Mouse (Mus musculus): ENCODE measurements around the gene Rdx. TPM values are rescaled to one million over a fixed set of nuclear protein-coding genes. Genes with fewer than 3 reads are reported as not detected.
A peak's percentile ranks its signal among the peaks of the same experiment; 100 is the strongest.

The Rdx gene
- 141 and 145 TPM in 2 replicates for polyA plus RNA-seq (2014; fragmentation: Nextera tagmentation; extraction: Ambion mirVana)

- 1% methylated on average over 17 of the region's 17 CpGs for WGBS
- peak; percentile 43 for DNase-seq (ENCODE audit: low spot score)
- H3K4me1 ChIP-seq (ENCODE audit: control insufficient read depth, insufficient read depth, low read length) = peaks cover 18% of the 10 kb centered on the region
- peak within 1 kb of the TSS; percentile 70 for H3K4me2 ChIP-seq (ENCODE audit: low read depth, low read length)
- peak; percentile 20; the same call in 1 of the 2 replicates for ATAC-seq (ENCODE audit: low read depth)
- peak within 1 kb of the TSS; percentile 99 for H3K9ac ChIP-seq (ENCODE audit: low read depth, low read length)
- H3K36me3 ChIP-seq (ENCODE audit: control insufficient read depth, insufficient read depth, low read length) = no peaks in the 10 kb centered on the region
- H3K27ac ChIP-seq (replicated peaks; ENCODE audit: low read depth, low read length) = peak within 1 kb of the TSS; percentile 100
- H3K27me3 ChIP-seq (replicated peaks; ENCODE audit: control insufficient read depth, insufficient read depth, low read length) = no peaks in the 10 kb centered on the region
- no peaks in the 10 kb centered on the region for H3K9me3 ChIP-seq (ENCODE audit: control insufficient read depth, low read length)
- peak within 1 kb of the TSS; percentile 97 for H3K4me3 ChIP-seq (ENCODE audit: low read depth, low read length)
Observed at GRCm38 (mm10) chr9:52047129-52047820, at the start of gene Rdx. Gene Rdx (plus strand): TSS chr9:52047173.

DNA sequence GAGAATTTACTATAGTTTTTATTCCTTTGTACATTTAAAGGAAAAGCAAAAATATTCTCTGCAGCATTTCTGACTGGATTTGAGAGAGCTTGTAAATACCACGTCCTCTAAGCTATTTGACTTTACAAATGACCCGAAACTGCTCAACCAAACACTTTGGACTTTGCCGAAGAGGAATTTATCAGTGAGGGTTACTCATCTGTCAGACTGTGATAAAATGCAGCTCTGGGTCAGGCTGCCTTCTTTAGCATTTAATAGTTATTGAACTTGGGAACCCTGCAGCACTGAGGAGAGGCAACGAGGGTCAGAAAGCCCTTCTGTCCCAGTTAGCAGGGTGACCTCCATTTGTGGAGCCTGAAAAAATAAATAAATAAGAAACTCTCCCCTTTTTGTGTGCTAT lies 43.5 kb upstream of the Rdx start:
- no peak overlapping the region for H3K4me3 ChIP-seq (ENCODE audit: low read depth, low read length)
- ATAC-seq (ENCODE audit: low read depth) (no peak), DNase-seq (ENCODE audit: low spot score) (no peak)
- H3K27ac ChIP-seq (replicated peaks; ENCODE audit: low read depth, low read length) = no peak overlapping the region
- no peak overlapping the region for H3K9ac ChIP-seq (ENCODE audit: low read depth, low read length)
- WGBS = 70% methylated on average over 4 of the region's 4 CpGs
- H3K36me3 ChIP-seq (ENCODE audit: control insufficient read depth, insufficient read depth, low read length) = no peaks in the 10 kb centered on the region
- H3K27me3 ChIP-seq (replicated peaks; ENCODE audit: control insufficient read depth, insufficient read depth, low read length) = no peaks in the 10 kb centered on the region
- no peaks in the 10 kb centered on the region for H3K4me1 ChIP-seq (ENCODE audit: control insufficient read depth, insufficient read depth, low read length)
- H3K4me2 ChIP-seq (ENCODE audit: low read depth, low read length) = no peak overlapping the region
- H3K9me3 ChIP-seq (ENCODE audit: control insufficient read depth, low read length) = peaks cover 6% of the 10 kb centered on the region; the same call in 1 of the 2 replicates

DNA sequence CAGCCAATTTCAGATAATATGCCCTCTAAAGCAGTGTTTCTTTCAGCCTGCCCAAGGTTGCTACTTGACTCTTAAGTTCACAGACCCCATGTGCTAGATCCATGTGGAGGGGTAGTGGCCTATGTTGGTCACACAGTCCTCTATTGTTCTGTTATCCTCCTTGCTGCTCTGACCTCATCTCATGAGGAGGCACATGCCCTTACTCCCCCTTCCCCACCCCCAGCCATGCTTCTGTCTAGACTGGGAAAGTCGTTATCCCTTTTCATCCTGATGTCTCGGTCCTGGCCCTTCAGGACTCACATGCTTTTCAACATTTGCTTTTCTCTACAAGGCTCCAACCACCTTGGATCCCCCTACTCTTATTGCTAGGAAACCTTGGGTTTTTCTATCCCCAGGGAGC lies 39.6 kb upstream of the Rdx start:
- H3K4me3 ChIP-seq (ENCODE audit: low read depth, low read length) = no peak overlapping the region
- DNase-seq (ENCODE audit: low spot score) (no peak), ATAC-seq (ENCODE audit: low read depth) (no peak)
- no peaks in the 10 kb centered on the region for H3K27me3 ChIP-seq (replicated peaks; ENCODE audit: control insufficient read depth, insufficient read depth, low read length)
- WGBS = 28% methylated on average over 2 of the region's 2 CpGs
- H3K27ac ChIP-seq (replicated peaks; ENCODE audit: low read depth, low read length) = no peak overlapping the region
- H3K9ac ChIP-seq (ENCODE audit: low read depth, low read length) = no peak overlapping the region
- no peaks in the 10 kb centered on the region for H3K9me3 ChIP-seq (ENCODE audit: control insufficient read depth, low read length)
- no peaks in the 10 kb centered on the region for H3K36me3 ChIP-seq (ENCODE audit: control insufficient read depth, insufficient read depth, low read length)
- H3K4me2 ChIP-seq (ENCODE audit: low read depth, low read length) = no peak overlapping the region
- H3K4me1 ChIP-seq (ENCODE audit: control insufficient read depth, insufficient read depth, low read length) = no peaks in the 10 kb centered on the region

- no peaks in the 10 kb centered on the region for H3K27me3 ChIP-seq (replicated peaks; ENCODE audit: control insufficient read depth, insufficient read depth, low read length)
- H3K36me3 ChIP-seq (ENCODE audit: control insufficient read depth, insufficient read depth, low read length) = no peaks in the 10 kb centered on the region
- DNase-seq (ENCODE audit: low spot score) = no peak
- no peak overlapping the region for H3K4me2 ChIP-seq (ENCODE audit: low read depth, low read length)
- H3K9ac ChIP-seq (ENCODE audit: low read depth, low read length) = no peak overlapping the region
- no peak for ATAC-seq (ENCODE audit: low read depth)
- no peak overlapping the region for H3K27ac ChIP-seq (replicated peaks; ENCODE audit: low read depth, low read length)
- H3K4me1 ChIP-seq (ENCODE audit: control insufficient read depth, insufficient read depth, low read length) = no peaks in the 10 kb centered on the region
- H3K9me3 ChIP-seq (ENCODE audit: control insufficient read depth, low read length) = no peaks in the 10 kb centered on the region
- WGBS = 72% methylated on average over 1 of the region's 1 CpGs
- no peak overlapping the region for H3K4me3 ChIP-seq (ENCODE audit: low read depth, low read length)
Observed at GRCm38 (mm10) chr9:52008511-52008910, 38.5 kb upstream of the Rdx start.

GRCm38 (mm10) chr9:52012311-52012710 lies 34.7 kb upstream of the Rdx start:
- Histone ChIP-seq H3K4me2 (ENCODE audit: low read depth, low read length) (no peak overlapping the region), H3K4me1 (ENCODE audit: control insufficient read depth, insufficient read depth, low read length) (no peaks in the 10 kb centered on the region), H3K9ac (ENCODE audit: low read depth, low read length) (no peak overlapping the region), H3K36me3 (ENCODE audit: control insufficient read depth, insufficient read depth, low read length) (no peaks in the 10 kb centered on the region), H3K4me3 (ENCODE audit: low read depth, low read length) (no peak overlapping the region), H3K27me3 (replicated peaks; ENCODE audit: control insufficient read depth, insufficient read depth, low read length) (no peaks in the 10 kb centered on the region), H3K27ac (replicated peaks; ENCODE audit: low read depth, low read length) (no peak overlapping the region), H3K9me3 (ENCODE audit: control insufficient read depth, low read length) (no peaks in the 10 kb centered on the region)
- 91% methylated on average over 1 of the region's 1 CpGs for WGBS
- DNase-seq (ENCODE audit: low spot score) (no peak), ATAC-seq (ENCODE audit: low read depth) (no peak)

- H3K4me3 ChIP-seq (ENCODE audit: low read depth, low read length) = no peak overlapping the region
- no peak for ATAC-seq (ENCODE audit: low read depth)
- H3K36me3 ChIP-seq (ENCODE audit: control insufficient read depth, insufficient read depth, low read length) = no peaks in the 10 kb centered on the region
- H3K27ac ChIP-seq (replicated peaks; ENCODE audit: low read depth, low read length) = no peak overlapping the region
- H3K4me1 ChIP-seq (ENCODE audit: control insufficient read depth, insufficient read depth, low read length) = no peaks in the 10 kb centered on the region
- no peak overlapping the region for H3K4me2 ChIP-seq (ENCODE audit: low read depth, low read length)
- WGBS = 81% methylated on average over 5 of the region's 5 CpGs
- no peaks in the 10 kb centered on the region for H3K27me3 ChIP-seq (replicated peaks; ENCODE audit: control insufficient read depth, insufficient read depth, low read length)
- DNase-seq (ENCODE audit: low spot score) = no peak
- no peak overlapping the region for H3K9ac ChIP-seq (ENCODE audit: low read depth, low read length)
- H3K9me3 ChIP-seq (ENCODE audit: control insufficient read depth, low read length) = no peaks in the 10 kb centered on the region
Observed at GRCm38 (mm10) chr9:52012781-52013436, 34.1 kb upstream of the Rdx start.

- H3K36me3 ChIP-seq (ENCODE audit: control insufficient read depth, insufficient read depth, low read length) = no peaks in the 10 kb centered on the region
- no peak overlapping the region for H3K4me3 ChIP-seq (ENCODE audit: low read depth, low read length)
- no peak overlapping the region for H3K27ac ChIP-seq (replicated peaks; ENCODE audit: low read depth, low read length)
- ATAC-seq (ENCODE audit: low read depth) (no peak), DNase-seq (ENCODE audit: low spot score) (peak; percentile 26)
- no peak overlapping the region for H3K9ac ChIP-seq (ENCODE audit: low read depth, low read length)
- no peak overlapping the region for H3K4me2 ChIP-seq (ENCODE audit: low read depth, low read length)
- H3K4me1 ChIP-seq (ENCODE audit: control insufficient read depth, insufficient read depth, low read length) = no peaks in the 10 kb centered on the region
- no peaks in the 10 kb centered on the region for H3K9me3 ChIP-seq (ENCODE audit: control insufficient read depth, low read length)
- no peaks in the 10 kb centered on the region for H3K27me3 ChIP-seq (replicated peaks; ENCODE audit: control insufficient read depth, insufficient read depth, low read length)
- WGBS = 43% methylated on average over 5 of the region's 5 CpGs
Observed at GRCm38 (mm10) chr9:52013900-52014455, 33.0 kb upstream of the Rdx start.

DNA sequence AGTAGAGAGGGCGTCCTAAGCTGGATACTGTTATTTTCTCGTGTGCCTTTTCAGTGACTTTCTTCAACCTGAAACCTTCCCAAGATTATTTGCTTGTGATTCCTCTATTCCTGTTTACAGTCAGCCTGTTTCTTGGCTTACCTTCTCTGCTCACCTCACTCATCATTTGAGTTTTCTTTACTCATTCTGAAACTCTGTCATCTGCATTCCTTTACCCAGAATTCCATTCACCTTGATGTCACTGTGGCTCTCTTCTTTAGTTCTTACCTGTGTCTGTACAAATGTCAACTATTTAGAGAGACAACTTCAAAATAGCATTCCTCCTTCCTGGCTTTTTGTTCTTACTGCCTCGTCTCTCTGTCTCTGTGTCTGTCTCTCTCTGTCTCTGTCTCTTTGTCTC lies 29.9 kb upstream of the Rdx start:
- H3K4me1 ChIP-seq (ENCODE audit: control insufficient read depth, insufficient read depth, low read length) = no peaks in the 10 kb centered on the region
- DNase-seq (ENCODE audit: low spot score) (no peak), ATAC-seq (ENCODE audit: low read depth) (no peak)
- no peak overlapping the region for H3K4me2 ChIP-seq (ENCODE audit: low read depth, low read length)
- no peak overlapping the region for H3K9ac ChIP-seq (ENCODE audit: low read depth, low read length)
- no peaks in the 10 kb centered on the region for H3K9me3 ChIP-seq (ENCODE audit: control insufficient read depth, low read length)
- H3K36me3 ChIP-seq (ENCODE audit: control insufficient read depth, insufficient read depth, low read length) = no peaks in the 10 kb centered on the region
- no peaks in the 10 kb centered on the region for H3K27me3 ChIP-seq (replicated peaks; ENCODE audit: control insufficient read depth, insufficient read depth, low read length)
- no peak overlapping the region for H3K4me3 ChIP-seq (ENCODE audit: low read depth, low read length)
- 77% methylated on average over 3 of the region's 3 CpGs for WGBS
- H3K27ac ChIP-seq (replicated peaks; ENCODE audit: low read depth, low read length) = no peak overlapping the region

All from embryonic facial prominence, embryonic 14.5 days (tissue).